In the genomic region with DNA sequence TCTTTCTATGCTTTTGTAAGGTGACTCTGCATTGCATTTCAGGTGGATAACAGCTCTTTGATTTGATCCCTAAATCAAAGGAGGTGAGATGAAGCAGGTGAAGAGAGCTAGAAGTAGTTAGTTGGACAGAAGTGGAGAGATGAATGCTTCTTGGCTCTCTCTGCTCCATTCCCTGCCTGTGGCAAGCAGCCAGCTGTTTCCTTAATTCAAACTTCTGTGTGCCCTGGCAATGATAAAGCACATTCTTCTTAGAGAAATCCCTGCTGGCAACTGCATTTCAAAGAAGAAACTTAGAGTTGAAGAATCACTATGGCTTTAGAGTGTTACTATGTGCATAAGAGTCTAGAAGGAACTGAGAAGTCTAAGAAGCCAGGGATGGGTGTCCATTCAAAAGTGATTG, we compare ENCODE assay signal across 10 mouse cellular contexts.
DNase-seq lines count a peak whose midpoint lies in the region; ATAC-seq lines count a peak whose summit lies in the region.
"Had no signal": no experiment of that assay in that cellular context is flagged by ENCODE, and none has a peak within 500 bp of the region (broad histone marks: within the 10 kb centered on the region; RNA-seq: fewer than 3 reads in every experiment).

No protein-coding gene starts in this region.

- no peak overlapping the region for H3K4me2 ChIP-seq in embryonic facial prominence, embryonic 13.5 days
- H3K4me2 ChIP-seq in kidney, embryonic 15.5 days: no peak overlapping the region

- no peak for ATAC-seq in embryonic facial prominence, embryonic 13.5 days (ENCODE audit: insufficient number of reproducible peaks, insufficient read depth, low FRiP score, low TSS enrichment, low read depth)
- no peak for ATAC-seq in kidney, embryonic 15.5 days (replicated peaks; ENCODE audit: low FRiP score)

- no peak overlapping the region for H3K4me3 ChIP-seq in embryonic facial prominence, embryonic 13.5 days
- no peak overlapping the region for H3K4me3 ChIP-seq in embryonic facial prominence, embryonic 10.5 days
- no peak overlapping the region for H3K4me3 ChIP-seq in kidney, embryonic 15.5 days (replicated peaks)
- no peak overlapping the region for H3K4me3 ChIP-seq in limb, embryonic 10.5 days
- H3K4me3 ChIP-seq: left cerebral cortex, adult 2 months had no signal

- 0 out of 2 replicates have a peak overlapping the region, but pooled peaks have one; percentile 28 for H3K27ac ChIP-seq in embryonic facial prominence, embryonic 13.5 days
- no peak overlapping the region for H3K27ac ChIP-seq in embryonic facial prominence, embryonic 10.5 days (replicated peaks)
- no peak overlapping the region for H3K27ac ChIP-seq in kidney, embryonic 15.5 days
- peak overlapping the region; percentile 19; the same call in 1 of the 2 replicates for H3K27ac ChIP-seq in limb, embryonic 10.5 days
- H3K27ac ChIP-seq: left cerebral cortex, adult 2 months had no signal

- H3K9ac ChIP-seq in embryonic facial prominence, embryonic 13.5 days: no peak overlapping the region
- no peak overlapping the region for H3K9ac ChIP-seq in kidney, embryonic 15.5 days

- H3K4me1 ChIP-seq in embryonic facial prominence, embryonic 13.5 days: peaks cover 11% of the 10 kb centered on the region
- peaks cover 3% of the 10 kb centered on the region; the same call in 1 of the 2 replicates for H3K4me1 ChIP-seq in embryonic facial prominence, embryonic 10.5 days
- peaks cover 18% of the 10 kb centered on the region for H3K4me1 ChIP-seq in kidney, embryonic 15.5 days
- peaks cover 14% of the 10 kb centered on the region; the same call in 1 of the 2 replicates for H3K4me1 ChIP-seq in limb, embryonic 10.5 days

- DNase-seq in embryonic facial prominence, embryonic 10.5 days (ENCODE audit: low spot score): no peak
- DNase-seq in kidney, adult 9 months: peak; percentile 30
- DNase-seq in adipocyte (ENCODE audit: low spot score): peak; percentile 65
- no peak for DNase-seq in limb, embryonic 10.5 days (ENCODE audit: low spot score)
- no peak for DNase-seq in spleen, postnatal 36 days (ENCODE audit: low spot score in 2 of 2)
- no peak for DNase-seq in T-cell, adult 2 months (ENCODE audit: low spot score)
- DNase-seq: cerebellum, adult 18-20 months had no signal

- no peaks in the 10 kb centered on the region for H3K36me3 ChIP-seq in embryonic facial prominence, embryonic 13.5 days
- no peaks in the 10 kb centered on the region for H3K36me3 ChIP-seq in embryonic facial prominence, embryonic 10.5 days (replicated peaks)
- H3K36me3 ChIP-seq in kidney, embryonic 15.5 days: no peaks in the 10 kb centered on the region
- H3K36me3 ChIP-seq in limb, embryonic 10.5 days: no peaks in the 10 kb centered on the region

- no peaks in the 10 kb centered on the region for H3K9me3 ChIP-seq in embryonic facial prominence, embryonic 13.5 days
- no peaks in the 10 kb centered on the region for H3K9me3 ChIP-seq in embryonic facial prominence, embryonic 10.5 days
- no peaks in the 10 kb centered on the region for H3K9me3 ChIP-seq in kidney, embryonic 15.5 days (replicated peaks)
- no peaks in the 10 kb centered on the region for H3K9me3 ChIP-seq in limb, embryonic 10.5 days (replicated peaks)

- H3K27me3 ChIP-seq in embryonic facial prominence, embryonic 13.5 days: no peaks in the 10 kb centered on the region
- H3K27me3 ChIP-seq in embryonic facial prominence, embryonic 10.5 days (replicated peaks; ENCODE audit: low read depth, poor library complexity, severe bottlenecking): no peaks in the 10 kb centered on the region
- H3K27me3 ChIP-seq in kidney, embryonic 15.5 days: no peaks in the 10 kb centered on the region
- H3K27me3 ChIP-seq in limb, embryonic 10.5 days (ENCODE audit: low read depth, poor library complexity, severe bottlenecking): no peaks in the 10 kb centered on the region

Comparison
In these comparisons a context has a peak if more than half of its experiments do, and no peak if none do; other contexts are left out.
1. H3K27ac ChIP-seq: peak in embryonic facial prominence, embryonic 13.5 days (single experiment) and limb, embryonic 10.5 days (single experiment); none in embryonic facial prominence, embryonic 10.5 days (single experiment) and kidney, embryonic 15.5 days (single experiment).
2. DNase-seq: peak in kidney, adult 9 months (single experiment) and adipocyte (single experiment); none in embryonic facial prominence, embryonic 10.5 days (single experiment), limb, embryonic 10.5 days (single experiment), spleen, postnatal 36 days (0 of 2) and T-cell, adult 2 months (single experiment).